Mouse (Mus musculus) heart, postnatal 0 days (tissue): ENCODE data around the gene Cdk6.

Experiments
- CTCF ChIP-seq: IDR thresholded peaks from 2 replicates; pipeline ENCODE4 v1.5.1; 2016; ENCODE audit warnings: antibody characterized with exemption, control low read depth, low read depth
- EP300 ChIP-seq: IDR thresholded peaks from 2 replicates; pipeline ENCODE4 v1.6.1; 2016; ENCODE audit warnings: antibody characterized with exemption, low read depth

GRCm38 (mm10) chr5:3369317-3369716 is 28.0 kb downstream of the Cdk6 start:
- TF ChIP-seq CTCF = no peak
- TF ChIP-seq EP300 = no peak
